Mouse (Mus musculus): ENCODE data around the gene Rfc2. TPM values are rescaled to one million over a fixed set of nuclear protein-coding genes. Genes with fewer than 3 reads are reported as not detected.

Gene Rfc2
- polyA plus RNA-seq, 1 experiment from 2014 or later: 333 TPM

DNA sequence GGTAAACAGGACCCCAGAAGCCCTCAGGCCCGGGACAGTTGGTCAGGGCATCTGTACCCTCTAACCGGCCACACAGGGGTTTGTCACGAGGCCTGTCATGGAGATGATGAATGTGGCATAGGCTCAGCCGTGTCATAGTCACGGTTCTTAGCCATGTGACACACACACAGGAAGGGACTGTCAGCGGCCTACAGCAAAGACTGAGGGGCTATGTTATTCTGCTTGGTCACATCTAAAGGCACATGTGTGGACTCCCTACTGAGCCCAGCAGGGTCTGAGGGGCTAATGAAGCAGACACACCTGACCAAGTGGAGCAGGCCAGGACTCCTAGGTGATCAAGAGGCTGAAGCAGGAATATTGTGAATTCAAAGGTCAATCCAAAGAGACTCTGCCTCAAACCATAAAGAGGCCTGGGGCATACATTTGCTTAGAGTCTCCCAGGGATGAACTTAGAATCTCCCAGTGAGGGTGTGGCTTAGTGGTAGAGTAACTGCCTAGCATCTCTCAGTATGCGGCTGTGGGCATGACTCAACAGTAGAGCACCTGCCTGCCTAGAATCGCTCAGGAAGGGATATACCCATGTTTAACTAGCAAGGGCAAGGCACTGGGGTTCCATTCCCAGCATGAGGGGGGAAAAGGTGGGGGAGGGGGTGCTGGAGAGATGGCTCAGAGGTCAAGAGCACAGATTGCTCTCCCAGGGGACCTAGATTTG is 30.8 kb downstream of the Rfc2 start:
- H3K4me3 ChIP-seq (ENCODE audit: low read length): no peak overlapping the region
- no peaks in the 10 kb centered on the region for H3K4me1 ChIP-seq (ENCODE audit: control insufficient read depth, insufficient read depth, low read length)
- peaks cover 9% of the 10 kb centered on the region; the same call in 1 of the 2 replicates for H3K36me3 ChIP-seq (ENCODE audit: control insufficient read depth, insufficient read depth, low read length)
- no peak for ATAC-seq (ENCODE audit: low FRiP score, low TSS enrichment)
- no peak overlapping the region for H3K4me2 ChIP-seq (replicated peaks; ENCODE audit: low read depth, low read length)
- H3K9ac ChIP-seq (ENCODE audit: low read depth, low read length): no peak overlapping the region
- 53% methylated on average over 8 of the region's 8 CpGs for WGBS
- no peaks in the 10 kb centered on the region for H3K27me3 ChIP-seq (ENCODE audit: control insufficient read depth, insufficient read depth, low read length)
- H3K9me3 ChIP-seq (ENCODE audit: control insufficient read depth, low read length): no peaks in the 10 kb centered on the region
- H3K27ac ChIP-seq (ENCODE audit: low read depth, low read length): no peak overlapping the region

DNA sequence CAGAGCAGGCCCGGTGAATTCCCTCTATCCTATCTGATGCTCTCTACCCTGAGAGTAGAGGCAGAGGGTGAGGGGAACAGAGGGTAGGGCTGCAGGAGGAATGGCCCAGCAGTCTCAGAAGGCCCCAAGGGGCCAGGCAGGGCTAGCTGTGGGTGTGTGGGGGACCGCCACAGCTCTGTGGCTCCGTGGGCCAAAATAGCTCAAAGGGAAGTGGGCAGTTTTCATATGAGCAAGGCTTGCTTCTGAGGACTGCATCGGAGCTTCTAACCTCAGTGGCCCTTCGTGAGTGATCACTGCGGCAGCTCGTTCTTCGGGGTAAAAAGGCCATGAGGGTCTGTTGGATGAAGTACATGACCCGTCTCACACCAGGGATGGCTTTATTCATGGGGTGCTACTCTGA is 32.6 kb downstream of the Rfc2 start:
- ATAC-seq (ENCODE audit: low FRiP score, low TSS enrichment): no peak
- Histone ChIP-seq H3K4me2 (replicated peaks; ENCODE audit: low read depth, low read length) (no peak overlapping the region), H3K36me3 (ENCODE audit: control insufficient read depth, insufficient read depth, low read length) (peaks cover 25% of the 10 kb centered on the region), H3K4me3 (ENCODE audit: low read length) (no peak overlapping the region), H3K4me1 (ENCODE audit: control insufficient read depth, insufficient read depth, low read length) (no peaks in the 10 kb centered on the region), H3K9me3 (ENCODE audit: control insufficient read depth, low read length) (no peaks in the 10 kb centered on the region), H3K27ac (ENCODE audit: low read depth, low read length) (no peak overlapping the region), H3K9ac (ENCODE audit: low read depth, low read length) (no peak overlapping the region), H3K27me3 (ENCODE audit: control insufficient read depth, insufficient read depth, low read length) (no peaks in the 10 kb centered on the region)
- WGBS: 79% methylated on average over 9 of the region's 9 CpGs

DNA sequence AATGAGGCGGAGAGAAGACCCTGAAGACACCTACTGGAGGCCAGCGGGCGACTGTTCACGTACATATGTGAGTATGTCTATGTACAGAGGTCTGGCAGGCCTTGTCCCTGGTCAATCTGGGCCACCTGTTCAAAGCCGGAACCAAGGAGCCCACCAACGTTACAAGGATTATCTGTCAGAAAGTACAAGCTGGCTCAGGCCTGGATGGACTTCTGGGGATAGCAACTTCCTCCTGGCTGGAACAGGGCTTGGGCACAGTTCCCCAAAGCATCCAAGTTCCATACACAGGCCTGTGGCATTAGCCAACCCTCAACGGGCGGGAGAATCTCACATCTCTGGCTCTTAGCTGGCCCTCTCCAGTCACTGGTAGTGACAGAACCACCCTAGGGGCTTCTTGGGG is 33.1 kb downstream of the Rfc2 start:
- no peak for ATAC-seq (ENCODE audit: low FRiP score, low TSS enrichment)
- 89% methylated on average over 8 of the region's 8 CpGs for WGBS
- Histone ChIP-seq H3K27me3 (ENCODE audit: control insufficient read depth, insufficient read depth, low read length) (no peaks in the 10 kb centered on the region), H3K36me3 (ENCODE audit: control insufficient read depth, insufficient read depth, low read length) (peaks cover 31% of the 10 kb centered on the region), H3K4me3 (ENCODE audit: low read length) (no peak overlapping the region), H3K27ac (ENCODE audit: low read depth, low read length) (no peak overlapping the region), H3K4me2 (replicated peaks; ENCODE audit: low read depth, low read length) (no peak overlapping the region), H3K4me1 (ENCODE audit: control insufficient read depth, insufficient read depth, low read length) (no peaks in the 10 kb centered on the region), H3K9me3 (ENCODE audit: control insufficient read depth, low read length) (no peaks in the 10 kb centered on the region), H3K9ac (ENCODE audit: low read depth, low read length) (no peak overlapping the region; the same call in 1 of the 2 replicates)

DNA sequence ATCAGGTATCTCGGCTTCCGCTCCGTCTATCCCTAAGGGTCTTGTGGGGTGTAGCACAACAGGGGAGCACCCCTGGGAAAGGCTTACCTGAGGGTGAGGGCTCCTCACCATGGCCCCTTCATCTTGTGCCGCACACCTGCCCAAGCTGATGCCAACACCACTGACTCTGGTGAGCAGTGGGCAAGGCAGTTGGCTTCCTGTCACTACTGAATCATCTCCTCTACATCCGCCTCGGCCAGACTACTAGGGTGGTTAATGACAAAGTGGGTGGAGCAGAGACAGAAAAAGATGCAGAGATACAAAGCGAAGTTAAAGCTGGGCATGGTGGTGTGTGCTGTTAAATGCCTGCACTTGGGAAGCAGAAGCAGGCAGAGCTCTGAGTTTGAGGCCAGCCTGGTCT is 33.6 kb downstream of the Rfc2 start, which contains the start of gene Lat2:
Gene Lat2, minus strand, starts transcription at position 224 of the 400 bp plus-strand sequence.
- no peak within 1 kb of the TSS; the same call in 1 of the 2 replicates for H3K9ac ChIP-seq (ENCODE audit: low read depth, low read length)
- H3K27me3 ChIP-seq (ENCODE audit: control insufficient read depth, insufficient read depth, low read length): no peaks in the 10 kb centered on the region
- H3K9me3 ChIP-seq (ENCODE audit: control insufficient read depth, low read length): no peaks in the 10 kb centered on the region
- ATAC-seq (ENCODE audit: low FRiP score, low TSS enrichment): no peak
- whole genome bisulfite sequencing: 79% methylated on average over 7 of the region's 7 CpGs
- no peak within 1 kb of the TSS for H3K27ac ChIP-seq (ENCODE audit: low read depth, low read length)
- no peaks in the 10 kb centered on the region for H3K4me1 ChIP-seq (ENCODE audit: control insufficient read depth, insufficient read depth, low read length)
- H3K4me3 ChIP-seq (ENCODE audit: low read length): no peak within 1 kb of the TSS
- H3K4me2 ChIP-seq (replicated peaks; ENCODE audit: low read depth, low read length): no peak within 1 kb of the TSS
- H3K36me3 ChIP-seq (ENCODE audit: control insufficient read depth, insufficient read depth, low read length): peaks cover 36% of the 10 kb centered on the region

DNA sequence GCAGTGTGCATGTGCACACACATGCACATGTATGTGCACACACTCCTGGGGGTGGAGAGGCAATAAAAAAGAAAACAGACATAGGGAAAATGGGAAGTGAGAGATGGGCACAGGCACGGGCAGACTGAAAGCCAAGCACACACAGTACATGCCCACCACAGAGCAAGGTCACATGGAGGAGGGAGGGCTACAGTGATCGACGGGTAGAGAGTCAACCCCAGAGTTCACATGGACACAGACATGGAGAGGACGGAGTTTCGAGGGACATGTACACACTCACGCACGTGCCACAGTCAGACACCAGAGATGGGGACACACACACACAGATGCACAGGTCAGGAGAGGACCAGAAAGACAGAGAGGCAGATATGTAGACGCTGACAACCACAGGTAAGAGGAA is 34.2 kb downstream of the Rfc2 start:
- no peaks in the 10 kb centered on the region for H3K4me1 ChIP-seq (ENCODE audit: control insufficient read depth, insufficient read depth, low read length)
- no peaks in the 10 kb centered on the region for H3K27me3 ChIP-seq (ENCODE audit: control insufficient read depth, insufficient read depth, low read length)
- WGBS: 81% methylated on average over 8 of the region's 8 CpGs
- no peak for ATAC-seq (ENCODE audit: low FRiP score, low TSS enrichment)
- peaks cover 41% of the 10 kb centered on the region for H3K36me3 ChIP-seq (ENCODE audit: control insufficient read depth, insufficient read depth, low read length)
- H3K9me3 ChIP-seq (ENCODE audit: control insufficient read depth, low read length): no peaks in the 10 kb centered on the region
- H3K4me2 ChIP-seq (replicated peaks; ENCODE audit: low read depth, low read length): no peak overlapping the region
- no peak overlapping the region for H3K27ac ChIP-seq (ENCODE audit: low read depth, low read length)
- no peak overlapping the region for H3K9ac ChIP-seq (ENCODE audit: low read depth, low read length)
- H3K4me3 ChIP-seq (ENCODE audit: low read length): no peak overlapping the region

DNA sequence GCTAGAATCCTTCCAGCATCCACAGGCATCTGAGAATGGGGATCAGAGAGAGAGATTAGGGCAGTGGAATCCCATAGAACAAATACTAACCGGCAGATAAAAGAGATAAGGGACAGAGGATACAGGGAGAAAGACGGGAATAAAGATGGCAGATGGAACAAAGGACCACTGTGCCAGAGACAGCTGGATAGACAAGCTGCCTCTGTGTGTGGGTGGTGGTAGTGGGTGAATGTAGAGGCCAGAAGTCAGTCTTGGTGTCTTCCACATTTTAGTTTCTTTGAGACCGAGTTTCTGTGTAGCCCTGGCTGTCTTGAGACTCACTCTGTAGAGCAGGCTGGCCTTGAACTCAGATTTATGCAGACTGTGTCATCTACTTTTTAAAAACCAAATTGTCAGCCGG is 34.6 kb downstream of the Rfc2 start:
- no peak for ATAC-seq (ENCODE audit: low FRiP score, low TSS enrichment)
- WGBS: 87% methylated on average over 4 of the region's 4 CpGs
- peaks cover 45% of the 10 kb centered on the region for H3K36me3 ChIP-seq (ENCODE audit: control insufficient read depth, insufficient read depth, low read length)

DNA sequence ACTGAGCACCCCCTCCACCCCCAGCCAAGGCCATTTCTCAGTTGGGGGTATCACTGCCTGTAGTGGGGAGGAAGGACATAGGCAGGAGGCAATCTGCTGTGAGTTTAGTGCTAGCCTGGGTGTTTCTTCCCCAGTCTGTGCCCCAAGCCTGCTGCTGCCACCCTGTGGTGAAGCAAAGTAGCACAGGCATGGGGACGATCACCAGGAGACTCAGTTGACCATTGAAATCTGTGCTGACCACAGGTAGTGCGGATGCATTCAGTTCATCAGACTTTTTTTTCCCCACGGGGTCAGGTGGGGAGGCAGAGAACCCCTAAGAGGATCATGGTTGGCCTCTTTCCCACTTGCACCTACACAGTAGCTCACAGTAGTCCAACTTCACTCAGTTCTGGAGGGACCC is 35.9 kb downstream of the Rfc2 start:
- WGBS: 77% methylated on average over 3 of the region's 3 CpGs
- Histone ChIP-seq H3K4me3 (ENCODE audit: low read length) (no peak overlapping the region), H3K36me3 (ENCODE audit: control insufficient read depth, insufficient read depth, low read length) (peaks cover 58% of the 10 kb centered on the region), H3K27me3 (ENCODE audit: control insufficient read depth, insufficient read depth, low read length) (no peaks in the 10 kb centered on the region), H3K27ac (ENCODE audit: low read depth, low read length) (no peak overlapping the region), H3K4me1 (ENCODE audit: control insufficient read depth, insufficient read depth, low read length) (no peaks in the 10 kb centered on the region), H3K9ac (ENCODE audit: low read depth, low read length) (no peak overlapping the region), H3K4me2 (replicated peaks; ENCODE audit: low read depth, low read length) (no peak overlapping the region), H3K9me3 (ENCODE audit: control insufficient read depth, low read length) (no peaks in the 10 kb centered on the region)
- no peak for ATAC-seq (ENCODE audit: low FRiP score, low TSS enrichment)

More for the DNA sequence above, 34.6 kb downstream of the Rfc2 start:
- no peak overlapping the region for H3K9ac ChIP-seq (ENCODE audit: low read depth, low read length)
- no peak overlapping the region for H3K4me2 ChIP-seq (replicated peaks; ENCODE audit: low read depth, low read length)
- no peaks in the 10 kb centered on the region for H3K27me3 ChIP-seq (ENCODE audit: control insufficient read depth, insufficient read depth, low read length)
- no peak overlapping the region for H3K4me3 ChIP-seq (ENCODE audit: low read length)
- H3K4me1 ChIP-seq (ENCODE audit: control insufficient read depth, insufficient read depth, low read length): no peaks in the 10 kb centered on the region
- no peak overlapping the region for H3K27ac ChIP-seq (ENCODE audit: low read depth, low read length)
- H3K9me3 ChIP-seq (ENCODE audit: control insufficient read depth, low read length): no peaks in the 10 kb centered on the region

DNA sequence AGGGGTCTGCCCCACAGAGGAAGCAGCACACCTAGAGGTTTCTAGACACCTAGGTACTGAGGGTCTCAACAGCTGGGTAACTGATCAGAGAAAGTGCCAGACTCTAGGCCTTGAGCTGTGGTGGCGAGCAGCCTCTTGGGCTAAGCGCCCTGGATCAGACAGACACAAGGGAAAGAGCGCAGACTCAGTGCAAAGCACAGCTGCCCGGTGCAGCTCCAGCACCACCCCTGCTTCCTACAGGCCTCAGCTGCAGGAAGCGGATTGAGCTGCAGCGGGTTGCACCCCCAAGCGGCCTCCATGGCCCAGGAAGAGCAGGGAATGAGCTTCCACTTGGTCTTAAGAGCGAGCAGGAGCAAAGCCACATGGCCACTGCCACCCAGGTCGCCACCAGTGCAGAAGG is 39.3 kb downstream of the Rfc2 start:
- no peaks in the 10 kb centered on the region for H3K27me3 ChIP-seq (ENCODE audit: control insufficient read depth, insufficient read depth, low read length)
- no peak overlapping the region for H3K9ac ChIP-seq (ENCODE audit: low read depth, low read length)
- peaks cover 92% of the 10 kb centered on the region for H3K36me3 ChIP-seq (ENCODE audit: control insufficient read depth, insufficient read depth, low read length)
- H3K4me3 ChIP-seq (ENCODE audit: low read length): no peak overlapping the region
- H3K27ac ChIP-seq (ENCODE audit: low read depth, low read length): no peak overlapping the region
- no peak overlapping the region for H3K4me2 ChIP-seq (replicated peaks; ENCODE audit: low read depth, low read length)
- ATAC-seq (ENCODE audit: low FRiP score, low TSS enrichment): no peak
- 95% methylated on average over 9 of the region's 9 CpGs for WGBS
- no peaks in the 10 kb centered on the region for H3K9me3 ChIP-seq (ENCODE audit: control insufficient read depth, low read length)
- H3K4me1 ChIP-seq (ENCODE audit: control insufficient read depth, insufficient read depth, low read length): no peaks in the 10 kb centered on the region

DNA sequence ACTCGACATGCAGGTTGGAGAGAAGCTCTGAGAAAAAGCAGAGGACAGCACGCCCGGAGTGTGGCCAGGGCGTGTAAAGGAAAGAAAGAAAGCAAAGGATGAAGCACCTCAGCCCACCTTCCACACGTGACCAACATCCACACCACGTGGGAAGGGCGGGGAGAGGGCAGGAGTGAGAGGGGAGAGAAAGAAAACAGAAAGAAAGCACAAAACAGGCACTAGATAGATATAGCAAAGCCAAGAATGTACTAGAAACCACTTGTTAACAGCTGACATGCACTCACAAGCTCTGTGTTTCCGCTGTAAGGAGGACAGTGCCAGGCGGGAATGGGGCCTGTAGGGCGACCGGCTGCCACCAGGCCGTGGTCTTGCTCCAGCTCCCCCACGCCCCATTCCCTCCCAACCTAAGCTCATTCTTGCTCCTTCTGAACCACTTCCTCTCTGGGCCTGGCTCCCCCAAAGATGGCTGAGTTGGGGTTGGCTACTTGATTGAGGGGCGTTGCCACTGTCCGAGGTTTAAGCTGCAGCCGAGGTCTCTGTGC is 40.0 kb downstream of the Rfc2 start:
- Histone ChIP-seq H3K4me2 (replicated peaks; ENCODE audit: low read depth, low read length) (no peak overlapping the region), H3K36me3 (ENCODE audit: control insufficient read depth, insufficient read depth, low read length) (peaks cover 93% of the 10 kb centered on the region), H3K27ac (ENCODE audit: low read depth, low read length) (no peak overlapping the region), H3K9ac (ENCODE audit: low read depth, low read length) (no peak overlapping the region), H3K4me1 (ENCODE audit: control insufficient read depth, insufficient read depth, low read length) (no peaks in the 10 kb centered on the region), H3K4me3 (ENCODE audit: low read length) (no peak overlapping the region), H3K9me3 (ENCODE audit: control insufficient read depth, low read length) (no peaks in the 10 kb centered on the region), H3K27me3 (ENCODE audit: control insufficient read depth, insufficient read depth, low read length) (no peaks in the 10 kb centered on the region)
- ATAC-seq (ENCODE audit: low FRiP score, low TSS enrichment): no peak
- 91% methylated on average over 16 of the region's 16 CpGs for WGBS

Measured in kidney, embryonic 14.5 days (tissue).